Mouse (Mus musculus) kidney, postnatal 0 days (tissue): Measurements from ENCODE around the gene Olfr658. TPM values are rescaled to one million over a fixed set of nuclear protein-coding genes. Genes with fewer than 3 reads are reported as not detected.

Source experiments
- ATAC-seq: fragments of 200-750 bp; cut with Nextera tagmentation; replicated peaks from 2 replicates; pipeline ENCODE4 v1.8.0; 2017; ENCODE audit warnings: low read depth, moderate number of reproducible peaks, moderate TSS enrichment, moderate library complexity; ENCODE audit not compliant: low FRiP score
- DNase-seq: peaks from one replicate; pipeline ENCODE4 v3.0.0-alpha.2; 2016; ENCODE audit warnings: low spot score
- H3K27ac ChIP-seq: fragments of 300-500 bp; sonication (generic); 2 replicates; pipeline ENCODE4 v1.5.1; 2014; ENCODE audit warnings: mild to moderate bottlenecking
- H3K27me3 ChIP-seq: fragments of 300-500 bp; sonication (generic); 2 replicates; pipeline ENCODE4 v1.6.1; 2014; ENCODE audit warnings: low read length, mixed read lengths; ENCODE audit not compliant: insufficient read depth
- H3K36me3 ChIP-seq: fragments of 300-500 bp; sonication (generic); 2 replicates; pipeline ENCODE4 v1.6.1; 2014; ENCODE audit warnings: low read length, mixed read lengths; ENCODE audit not compliant: insufficient read depth
- H3K4me1 ChIP-seq: fragments of 300-500 bp; sonication (generic); replicated peaks from 2 replicates; pipeline ENCODE4 v1.6.1; 2014; ENCODE audit warnings: antibody characterized with exemption, low read length, mixed read lengths; ENCODE audit not compliant: insufficient read depth
- H3K4me2 ChIP-seq: fragments of 300-500 bp; sonication (generic); 2 replicates; pipeline ENCODE4 v1.6.1; 2014; ENCODE audit warnings: mild to moderate bottlenecking, low read length, moderate library complexity, mixed read lengths
- H3K4me3 ChIP-seq: fragments of 300-500 bp; sonication (generic); replicated peaks from 2 replicates; pipeline ENCODE4 v1.5.1; 2014; ENCODE audit warnings: low read depth, low read length
- H3K9ac ChIP-seq: fragments of 300-500 bp; sonication (generic); 2 replicates; pipeline ENCODE4 v1.6.1; 2014; ENCODE audit warnings: low read depth, low read length
- H3K9me3 ChIP-seq: fragments of 300-500 bp; sonication (generic); replicated peaks from 2 replicates; pipeline ENCODE4 v1.6.1; 2016; ENCODE audit warnings: low read length, inconsistent platforms, mixed read lengths
- CTCF ChIP-seq: IDR thresholded peaks from 2 replicates; pipeline ENCODE4 v1.5.1; 2016; ENCODE audit warnings: antibody characterized with exemption, low read depth, mild to moderate bottlenecking, moderate library complexity
- WGBS: fragments of 180-500 bp; shearing (Covaris S2); extraction: QIAGEN DNeasy Blood & Tissue Kit; methylation state at CpG from one replicate; pipeline ENCODE4 v1.1.7; 2014; 5-methylcytosine and 5-hydroxymethylcytosine counted together
- polyA plus RNA-seq: library from polyadenylated mRNA; unstranded; fragments of >200 nt; fragmentation: Nextera tagmentation; extraction: Ambion mirVana; gene quantifications from 2 replicates; pipeline ENCODE4 v1.2.1, GENCODE M21; 2015

Gene Olfr658
- polyA plus RNA-seq = 0.04 TPM in 1 of 2 replicates, not detected in the other

DNA sequence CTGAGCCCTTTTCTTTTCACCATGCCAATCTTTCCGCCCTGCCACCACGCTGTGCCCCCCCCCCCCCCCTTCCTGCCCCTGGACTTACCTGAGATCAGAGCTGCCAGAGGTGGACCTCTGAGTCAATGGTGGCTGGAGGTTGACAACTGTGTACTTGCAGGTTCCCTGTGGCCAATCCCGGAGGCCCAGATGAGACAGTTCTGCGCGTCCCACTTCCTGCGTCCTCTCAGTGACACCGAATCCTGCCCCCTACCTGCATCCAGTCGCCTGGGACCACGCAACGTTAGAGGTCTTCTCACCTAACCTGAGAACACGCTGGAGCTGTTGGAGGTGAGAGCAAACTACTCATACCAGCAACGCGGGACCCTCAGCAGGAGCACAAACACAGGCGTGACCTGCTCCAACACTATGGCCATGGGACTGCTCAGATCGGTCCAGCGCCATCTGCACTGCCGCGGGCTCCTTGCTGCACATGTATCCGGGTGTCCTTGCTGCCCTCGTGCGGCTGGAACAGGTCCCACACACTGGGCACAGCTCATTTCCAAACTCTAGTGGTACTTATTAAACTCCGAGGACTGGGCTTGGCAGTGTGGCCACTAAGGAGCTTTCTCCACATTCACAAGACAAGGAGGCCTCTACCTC, at the start of gene Olfr658:
Gene Olfr658 (minus strand): TSS at position 465 of the 642 bp plus-strand sequence.
- 41% methylated on average over 21 of the region's 22 CpGs for WGBS
- H3K36me3 ChIP-seq = no peaks in the 10 kb centered on the region
- peak; percentile 87 for ATAC-seq
- no peak within 1 kb of the TSS for H3K4me3 ChIP-seq
- peak within 1 kb of the TSS; percentile 40; the same call in 1 of the 2 replicates for H3K4me2 ChIP-seq
- H3K9me3 ChIP-seq = no peaks in the 10 kb centered on the region
- H3K27me3 ChIP-seq = no peaks in the 10 kb centered on the region
- DNase-seq = peak; percentile 59
- TF ChIP-seq CTCF = peak; percentile 65
- no peaks in the 10 kb centered on the region for H3K4me1 ChIP-seq
- H3K9ac ChIP-seq = no peak within 1 kb of the TSS
- no peak within 1 kb of the TSS for H3K27ac ChIP-seq

- no peaks in the 10 kb centered on the region for H3K36me3 ChIP-seq
- H3K27ac ChIP-seq = no peak within 1 kb of the TSS
- no peaks in the 10 kb centered on the region for H3K4me1 ChIP-seq
- H3K9me3 ChIP-seq = no peaks in the 10 kb centered on the region
- H3K9ac ChIP-seq = no peak within 1 kb of the TSS
- H3K27me3 ChIP-seq = no peaks in the 10 kb centered on the region
- DNase-seq (no peak), ATAC-seq (no peak)
- TF ChIP-seq CTCF = no peak
- H3K4me3 ChIP-seq = no peak within 1 kb of the TSS
- WGBS = 93% methylated on average over 2 of the region's 2 CpGs
- H3K4me2 ChIP-seq = no peak within 1 kb of the TSS
Observed at GRCm38 (mm10) chr7:104686201-104686600, 39.1 kb upstream of the Olfr658 start, which contains the start of gene Olfr661. Gene Olfr661 (plus strand): TSS chr7:104686501.

GRCm38 (mm10) chr7:104666453-104666852, 19.3 kb upstream of the Olfr658 start, which contains the start of gene Olfr659:
Gene Olfr659 (plus strand): TSS chr7:104666753.
- no peaks in the 10 kb centered on the region for H3K27me3 ChIP-seq
- ATAC-seq (no peak), DNase-seq (no peak)
- no peak for TF ChIP-seq CTCF
- H3K9me3 ChIP-seq = no peaks in the 10 kb centered on the region
- no peak within 1 kb of the TSS for H3K27ac ChIP-seq
- no peaks in the 10 kb centered on the region for H3K4me1 ChIP-seq
- H3K36me3 ChIP-seq = no peaks in the 10 kb centered on the region
- H3K9ac ChIP-seq = no peak within 1 kb of the TSS
- 94% methylated on average over 3 of the region's 3 CpGs for WGBS
- no peak within 1 kb of the TSS for H3K4me2 ChIP-seq
- no peak within 1 kb of the TSS for H3K4me3 ChIP-seq

DNA sequence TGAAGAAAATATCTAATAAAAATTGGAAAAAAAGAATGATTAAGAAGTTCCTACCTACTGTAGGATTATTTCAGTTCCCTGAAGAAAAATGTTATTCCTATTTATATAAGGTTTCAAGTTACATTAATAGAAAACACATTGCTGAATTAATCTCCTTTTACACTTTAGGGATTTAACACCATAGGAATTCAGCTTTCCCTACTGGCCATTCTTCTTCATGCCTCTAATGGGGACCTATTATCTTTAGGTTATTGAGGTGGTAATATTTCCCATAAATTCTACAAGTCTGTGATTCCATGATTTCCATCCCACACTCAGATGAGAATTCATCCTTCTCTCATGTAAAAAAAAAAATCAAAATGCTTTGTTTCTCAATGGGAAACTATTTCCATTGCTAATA, 22.6 kb downstream of the Olfr658 start, which contains the start of gene Olfr657:
Gene Olfr657 (plus strand): TSS at position 301 of the 400 bp plus-strand sequence.
- no peak within 1 kb of the TSS for H3K27ac ChIP-seq
- ATAC-seq = no peak
- no peak within 1 kb of the TSS for H3K4me3 ChIP-seq
- DNase-seq = no peak
- no peaks in the 10 kb centered on the region for H3K9me3 ChIP-seq
- H3K9ac ChIP-seq = no peak within 1 kb of the TSS
- no peak within 1 kb of the TSS for H3K4me2 ChIP-seq
- H3K4me1 ChIP-seq = no peaks in the 10 kb centered on the region
- no peaks in the 10 kb centered on the region for H3K27me3 ChIP-seq
- no peaks in the 10 kb centered on the region for H3K36me3 ChIP-seq
- TF ChIP-seq CTCF = no peak

DNA sequence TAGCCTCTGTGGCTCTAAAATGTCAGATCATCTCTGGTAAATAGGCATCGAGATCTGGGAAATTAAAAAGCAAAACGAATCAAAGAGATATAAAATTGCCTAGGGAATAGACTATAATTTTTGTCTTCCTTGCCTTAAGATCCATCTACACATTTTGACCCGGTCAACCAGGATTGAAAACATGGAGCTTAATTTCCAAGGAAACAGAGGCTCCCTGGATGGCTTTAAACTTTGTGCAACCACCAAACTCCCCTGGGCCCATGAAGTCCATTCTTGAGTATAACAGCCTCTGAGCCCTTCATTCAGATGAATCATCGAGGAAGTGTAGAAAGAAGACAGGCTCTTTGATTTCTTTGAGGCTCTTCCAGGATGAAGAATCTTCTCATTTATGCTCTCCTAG, 33.5 kb downstream of the Olfr658 start, which contains the start of gene Olfr656:
Gene Olfr656 (plus strand): TSS at position 301 of the 400 bp plus-strand sequence.
- no peak for DNase-seq
- Histone ChIP-seq H3K27ac (no peak within 1 kb of the TSS), H3K9ac (no peak within 1 kb of the TSS), H3K4me2 (no peak within 1 kb of the TSS), H3K9me3 (no peaks in the 10 kb centered on the region), H3K27me3 (no peaks in the 10 kb centered on the region), H3K36me3 (no peaks in the 10 kb centered on the region), H3K4me1 (no peaks in the 10 kb centered on the region), H3K4me3 (no peak within 1 kb of the TSS)
- 82% methylated on average over 4 of the region's 4 CpGs for WGBS
- no peak for TF ChIP-seq CTCF
- ATAC-seq = no peak

- TF ChIP-seq CTCF = no peak
- Histone ChIP-seq H3K4me1 (no peaks in the 10 kb centered on the region), H3K4me2 (no peak overlapping the region), H3K9ac (no peak overlapping the region), H3K27me3 (no peaks in the 10 kb centered on the region), H3K4me3 (no peak overlapping the region), H3K9me3 (no peaks in the 10 kb centered on the region), H3K27ac (no peak overlapping the region), H3K36me3 (no peaks in the 10 kb centered on the region)
- DNase-seq = no peak
- no peak for ATAC-seq
Observed at GRCm38 (mm10) chr7:104604727-104605126, 42.4 kb downstream of the Olfr658 start.
